Mouse (Mus musculus): ENCODE results near the gene Olfr1218. TPM values are rescaled to one million over a fixed set of nuclear protein-coding genes. Genes with fewer than 3 reads are reported as not detected.

Olfr1218 gene
- total RNA-seq (2021) = not detected in 2 replicates
- long read RNA-seq, experiment 1 = 0 reads
- long read RNA-seq, experiment 2 = 0 reads

DNA sequence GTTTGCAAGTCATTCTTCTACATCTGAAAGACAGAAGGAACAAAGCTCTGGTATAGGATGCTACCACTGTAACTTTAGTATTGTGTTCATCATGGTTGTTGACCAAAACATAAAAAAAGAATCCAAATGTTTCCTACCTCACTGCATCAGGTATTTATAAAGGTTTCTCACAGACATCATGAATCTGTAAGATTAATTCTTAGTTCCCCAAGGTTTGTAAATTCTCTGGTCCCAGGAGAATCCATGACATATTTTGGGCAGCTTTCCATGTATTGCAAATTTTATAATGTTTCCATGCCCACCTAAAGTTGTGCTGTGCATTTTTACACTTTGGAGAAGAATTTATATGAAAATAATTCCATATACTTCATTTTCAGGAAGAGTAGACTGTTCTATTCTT, at the start of gene Olfr1218:
TSS of gene Olfr1218 (minus strand) at position 101 of the 400 bp plus-strand sequence.
- DNase-seq = no peak

DNA sequence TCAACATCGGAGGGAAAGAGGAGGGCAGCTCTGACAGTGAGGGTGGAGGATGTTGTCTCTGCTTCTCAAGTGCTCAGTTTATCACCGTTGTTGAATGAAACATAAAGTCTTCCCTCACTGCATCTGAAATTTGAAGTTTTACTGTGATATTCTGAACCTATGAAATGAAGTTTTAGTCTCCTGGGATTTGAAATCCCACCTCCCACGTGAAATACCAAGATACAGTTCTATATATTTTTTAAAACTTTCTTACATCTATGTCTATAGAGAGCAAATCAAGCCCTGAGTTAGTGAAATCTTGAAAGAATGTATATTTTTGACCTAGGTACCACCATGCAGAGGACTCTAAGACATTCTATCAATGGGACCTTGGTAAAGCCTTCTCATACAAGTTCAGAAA, 45.7 kb upstream of the Olfr1218 start, which contains the start of gene Olfr1220:
TSS of gene Olfr1220 (minus strand) at position 101 of the 400 bp plus-strand sequence.
- no peak for DNase-seq

DNA sequence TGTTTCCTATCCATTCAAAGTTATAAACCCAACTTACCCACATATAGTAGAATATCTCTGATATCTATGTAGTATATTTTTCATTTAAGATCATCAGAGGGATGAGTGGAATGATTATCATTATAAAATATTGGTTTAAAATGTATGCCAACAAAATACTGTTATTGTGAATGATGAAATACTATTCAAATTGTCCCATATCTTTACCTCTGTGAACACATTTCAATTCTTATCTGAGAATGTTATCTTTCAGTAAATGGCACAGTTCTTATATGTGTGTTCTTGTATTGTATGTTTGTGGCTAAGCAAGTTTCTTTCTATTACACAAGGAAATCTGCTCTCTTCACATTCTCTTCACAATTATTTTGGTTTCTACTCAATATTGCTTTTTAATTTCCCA, 44.7 kb upstream of the Olfr1218 start:
- no peak for DNase-seq

DNA sequence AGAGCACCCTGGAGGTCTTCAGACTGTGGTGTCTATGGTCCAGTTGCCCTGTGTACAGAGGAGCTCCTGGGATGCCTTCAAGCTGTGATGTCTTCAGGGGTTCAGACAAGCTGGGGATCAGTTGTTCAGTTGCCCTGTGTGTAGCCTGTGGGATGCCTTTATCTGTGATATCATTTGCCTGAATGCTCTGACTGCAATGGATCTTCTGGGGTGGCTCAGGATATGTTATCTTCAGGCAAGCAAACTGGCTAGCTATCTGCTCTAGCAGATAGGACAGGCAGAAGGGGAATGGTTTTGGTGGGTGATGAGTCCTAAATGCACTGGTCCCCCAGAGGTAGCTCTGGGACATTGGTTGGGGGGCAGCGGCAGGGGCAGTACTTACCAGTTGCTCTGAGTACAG, 32.9 kb upstream of the Olfr1218 start:
- DNase-seq = no peak

DNA sequence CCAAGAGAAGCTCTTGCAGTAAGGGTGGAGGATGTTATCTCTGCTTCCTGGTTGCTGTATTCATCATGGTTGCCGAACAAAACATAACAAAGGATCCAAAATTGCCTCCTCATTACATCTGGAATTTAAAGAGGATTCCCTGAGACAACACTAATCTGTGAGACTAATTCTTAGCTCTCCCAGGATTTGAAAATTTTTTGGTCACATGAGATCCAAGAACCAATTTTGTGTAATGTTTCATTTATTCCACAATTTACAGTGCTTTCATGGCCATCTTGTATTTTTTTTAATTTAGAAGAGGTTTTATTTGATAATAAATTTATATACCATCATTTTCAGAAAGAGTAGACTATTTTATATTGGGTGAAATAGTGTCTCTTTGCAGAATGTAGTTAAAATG, 22.4 kb upstream of the Olfr1218 start, which contains the start of gene Olfr1219:
TSS of gene Olfr1219 (minus strand) at position 101 of the 400 bp plus-strand sequence.
- no peak for DNase-seq

DNA sequence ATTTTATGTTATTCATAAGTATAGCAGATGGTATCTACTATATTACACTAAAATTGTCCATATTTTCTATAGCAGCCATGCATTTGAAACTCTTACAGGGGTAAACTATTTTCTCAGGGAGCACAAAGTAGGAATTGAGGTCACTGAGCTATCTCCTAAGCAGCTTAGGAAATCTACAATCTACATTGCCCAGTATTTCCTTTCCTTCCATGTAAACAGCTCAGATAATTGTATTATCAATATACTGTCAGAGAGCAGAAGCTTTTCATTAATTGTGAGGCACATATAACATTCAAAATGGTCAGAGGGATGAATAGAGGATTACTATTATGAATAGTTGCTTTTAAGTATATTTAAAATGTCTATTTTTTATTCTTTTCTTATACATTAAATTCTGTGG, 20.5 kb upstream of the Olfr1218 start:
- DNase-seq = no peak

DNA sequence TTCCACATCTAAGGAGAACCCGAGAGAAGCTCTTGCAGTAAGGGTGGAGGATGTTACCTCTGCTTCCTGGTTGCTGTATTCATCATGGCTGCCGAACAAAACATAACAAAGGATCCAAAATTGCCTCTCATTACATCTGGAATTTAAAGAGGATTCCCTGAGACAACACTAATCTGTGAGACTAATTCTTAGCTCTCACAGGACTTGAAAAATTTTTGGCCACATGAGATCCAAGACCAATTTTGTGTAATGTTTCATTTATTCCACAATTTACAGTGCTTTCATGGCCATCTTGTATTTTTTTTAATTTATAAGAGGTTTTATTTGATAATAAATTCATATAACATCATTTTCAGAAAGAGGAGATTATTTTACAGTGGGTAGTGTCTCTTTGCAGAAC, 29.0 kb downstream of the Olfr1218 start, which contains the start of gene Olfr1217:
TSS of gene Olfr1217 (minus strand) at position 101 of the 400 bp plus-strand sequence.
- no peak for DNase-seq

DNA sequence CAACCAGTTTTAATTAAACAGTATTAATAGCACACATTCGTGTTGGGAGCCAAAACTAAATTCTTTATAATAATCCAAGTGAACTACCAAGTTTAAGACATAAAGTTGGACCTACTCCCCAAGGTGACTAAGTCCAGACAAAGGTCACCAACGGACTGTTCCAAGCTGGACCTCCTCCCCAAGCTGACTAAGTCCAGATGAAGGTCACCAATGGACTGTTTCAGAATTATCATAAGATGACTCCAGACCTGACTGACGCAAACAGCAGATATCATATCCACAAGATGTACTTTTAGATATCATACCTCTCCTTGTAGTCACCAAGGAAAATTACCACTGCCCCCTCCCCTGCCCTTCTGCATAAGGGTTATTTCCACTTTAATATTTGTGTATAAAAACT, 39.6 kb downstream of the Olfr1218 start:
- DNase-seq = peak; percentile 22

DNA sequence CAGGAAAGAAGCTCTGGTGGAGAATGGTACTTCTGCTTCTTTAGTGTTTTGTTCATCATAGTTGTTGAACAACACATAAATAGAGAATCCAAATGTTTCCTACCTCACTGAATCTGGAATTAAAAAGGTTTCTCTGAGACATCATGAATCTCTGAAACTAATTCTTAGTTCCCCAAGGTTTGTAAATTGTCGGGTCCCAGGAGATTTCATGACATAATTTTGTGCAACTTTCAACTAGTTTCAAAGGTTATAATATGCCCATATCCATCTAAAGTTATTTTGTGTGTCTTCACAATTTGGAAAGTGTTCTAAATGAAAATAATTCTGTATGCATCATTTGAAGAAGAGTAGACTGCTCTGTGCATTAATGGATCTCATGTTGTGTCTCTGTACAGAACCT, 42.7 kb downstream of the Olfr1218 start, which contains the start of gene Olfr1216:
TSS of gene Olfr1216 (minus strand) at position 101 of the 400 bp plus-strand sequence.
- DNase-seq = no peak

DNA sequence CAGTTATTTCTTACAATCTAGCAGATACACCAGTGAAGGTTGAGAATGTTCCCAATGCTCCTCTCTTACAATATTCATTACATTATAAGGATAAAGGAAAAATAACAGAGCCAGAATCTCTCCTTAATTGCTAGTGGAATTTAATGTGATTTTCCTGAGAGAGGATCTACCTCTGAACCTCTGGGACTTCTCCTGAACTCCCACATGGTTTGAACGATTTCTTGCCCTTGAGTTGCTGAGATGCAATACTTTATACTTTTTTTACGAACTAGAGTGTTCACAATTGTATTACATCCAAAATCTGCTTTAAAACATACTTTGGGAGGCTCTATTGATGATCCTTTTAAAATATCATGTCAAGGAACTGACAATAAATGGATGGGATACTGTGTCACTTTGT, 54.1 kb downstream of the Olfr1218 start, which contains the start of gene Olfr1215:
TSS of gene Olfr1215 (minus strand) at position 101 of the 400 bp plus-strand sequence.
- no peak for DNase-seq

Other genes starting within 250 kb of the Olfr1218 start
- 0.11 TPM in 1 of 2 replicates, not detected in the other for gene Olfr1202, start 246.7 kb downstream of the Olfr1218 start, total RNA-seq (2021)
- gene Olfr1205, start 231.4 kb downstream of the Olfr1218 start, total RNA-seq (2021) = not detected in 2 replicates
- not detected in 2 replicates for gene Olfr1204, start 211.9 kb downstream of the Olfr1218 start, total RNA-seq (2021)
- gene Olfr1206, start 198.0 kb downstream of the Olfr1218 start, total RNA-seq (2021) = not detected in 2 replicates
- not detected in 2 replicates for gene Olfr1208, start 158.9 kb downstream of the Olfr1218 start, total RNA-seq (2021)
- gene Olfr1209, start 146.0 kb downstream of the Olfr1218 start, total RNA-seq (2021) = not detected in 2 replicates
- not detected in 2 replicates for gene Olfr1211, start 123.1 kb downstream of the Olfr1218 start, total RNA-seq (2021)
- not detected in 2 replicates for gene Olfr1212, start 107.2 kb downstream of the Olfr1218 start, total RNA-seq (2021)
- not detected in 2 replicates for gene Gm13762, start 80.9 kb downstream of the Olfr1218 start, total RNA-seq (2021)
- not detected in 2 replicates for gene Olfr1214, start 68.5 kb downstream of the Olfr1218 start, total RNA-seq (2021)
- gene Olfr1215, start 54.2 kb downstream of the Olfr1218 start, total RNA-seq (2021) = not detected in 2 replicates
- gene Olfr1216, start 42.8 kb downstream of the Olfr1218 start, total RNA-seq (2021) = not detected in 2 replicates
- not detected in 2 replicates for gene Olfr1217, start 29.1 kb downstream of the Olfr1218 start, total RNA-seq (2021)
- gene Olfr1219, start 22.3 kb upstream of the Olfr1218 start, total RNA-seq (2021) = not detected in 2 replicates
- gene Olfr1220, start 45.6 kb upstream of the Olfr1218 start, total RNA-seq (2021) = not detected in 2 replicates
- gene Olfr1221, start 56.1 kb upstream of the Olfr1218 start, total RNA-seq (2021) = not detected in 2 replicates
- gene Olfr1222, start 71.9 kb upstream of the Olfr1218 start, total RNA-seq (2021) = not detected in 2 replicates
- not detected in 2 replicates for gene Olfr1223, start 90.4 kb upstream of the Olfr1218 start, total RNA-seq (2021)
- not detected in 2 replicates for gene Olfr1224-ps1, start 102.9 kb upstream of the Olfr1218 start, total RNA-seq (2021)
- not detected in 2 replicates for gene Olfr1225, start 113.5 kb upstream of the Olfr1218 start, total RNA-seq (2021)
- gene Olfr1226, start 138.9 kb upstream of the Olfr1218 start, total RNA-seq (2021) = not detected in 2 replicates
- gene Olfr1228, start 192.9 kb upstream of the Olfr1218 start, total RNA-seq (2021) = not detected in 2 replicates
- gene Olfr1229, start 226.8 kb upstream of the Olfr1218 start, total RNA-seq (2021) = not detected in 2 replicates
- not detected in 2 replicates for gene Olfr1230, start 236.1 kb upstream of the Olfr1218 start, total RNA-seq (2021)
- gene Olfr1231, start 245.9 kb upstream of the Olfr1218 start, total RNA-seq (2021) = not detected in 2 replicates